Mouse (Mus musculus) CD4-positive, CD25-positive, alpha-beta regulatory T cell, adult 2 months (primary cell): Measurements from ENCODE around the gene Hey2.

ENCODE experiments used
- DNase-seq: peaks from one replicate; pipeline ENCODE4 v3.0.0-alpha.2; 2012; ENCODE audit warnings: low read depth, low spot score

Hey2 gene

GRCm38 (mm10) chr10:30791016-30791415 lies 51.6 kb downstream of the Hey2 start:
- no peak for DNase-seq

DNA sequence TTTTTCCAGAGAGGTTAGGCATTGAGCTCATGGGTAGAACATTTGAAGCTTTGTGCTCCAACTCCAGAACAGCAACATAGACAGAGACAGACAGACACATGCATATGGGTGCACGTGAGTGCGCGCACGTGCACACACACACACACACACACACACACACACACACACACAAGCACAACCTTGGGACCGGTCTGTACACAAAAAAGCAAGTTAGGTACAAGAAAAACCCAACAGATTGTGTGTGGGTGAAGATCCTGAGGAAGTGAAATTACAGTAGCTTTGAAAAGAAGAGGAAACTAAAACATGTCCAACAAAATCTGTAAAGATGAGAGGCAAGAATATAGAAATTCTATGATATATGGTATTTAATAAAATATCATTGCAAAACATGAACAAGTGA lies 53.1 kb downstream of the Hey2 start:
- no peak for DNase-seq

DNA sequence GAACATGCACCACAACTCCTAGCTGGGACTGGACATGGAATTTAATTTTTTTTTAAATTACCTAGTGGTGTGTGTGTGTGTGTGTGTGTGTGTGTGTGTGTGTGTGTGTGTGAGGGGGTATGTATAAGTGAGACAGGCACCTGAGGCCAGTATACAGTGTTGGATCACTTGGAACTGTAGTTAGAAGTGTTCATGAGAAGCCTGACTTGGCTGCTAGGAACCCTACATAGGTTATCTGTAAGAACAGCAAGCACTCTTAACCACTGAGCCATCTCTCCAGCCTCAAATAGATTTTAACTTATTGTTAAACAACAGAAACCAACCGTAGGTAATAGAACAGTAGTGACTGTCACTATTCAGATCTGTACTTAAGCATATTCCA lies 54.3 kb downstream of the Hey2 start:
- DNase-seq, result no peak

DNA sequence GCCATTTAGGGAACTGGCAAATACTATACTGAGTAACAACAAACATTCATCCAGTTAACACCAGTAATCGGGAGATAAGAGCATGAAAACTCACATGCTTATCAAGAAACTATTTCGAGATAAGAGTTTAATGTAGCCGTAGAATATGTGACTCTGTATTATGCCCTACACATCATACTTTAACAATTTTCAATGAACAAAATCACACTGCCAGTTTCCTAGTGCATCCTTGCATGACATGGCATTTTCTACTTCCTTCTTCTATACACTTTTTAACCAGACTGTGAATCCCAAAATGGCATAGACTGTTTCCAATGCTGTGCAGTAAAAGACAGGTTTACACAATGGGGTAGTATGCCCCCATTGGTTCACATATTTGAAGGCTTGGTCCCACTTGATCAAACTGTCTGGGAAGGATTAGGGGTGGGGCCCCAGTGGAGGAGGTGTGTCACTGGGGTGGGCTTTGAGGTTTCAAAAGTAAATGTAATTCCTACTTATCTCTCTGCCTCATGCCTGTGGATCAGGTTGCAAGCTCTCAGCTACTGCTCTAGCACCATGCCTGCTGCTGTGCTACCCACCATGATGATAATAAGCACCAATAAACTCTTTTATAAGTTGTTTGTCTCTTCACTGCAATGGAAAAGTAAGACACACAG lies 54.8 kb downstream of the Hey2 start:
- DNase-seq, result no peak

- DNase-seq, result no peak
Observed at GRCm38 (mm10) chr10:30786103-30786754, 56.4 kb downstream of the Hey2 start.
